Mouse (Mus musculus) heart, embryonic 16.5 days (tissue): ENCODE data around the gene Asic4. TPM values are rescaled to one million over a fixed set of nuclear protein-coding genes. Genes with fewer than 3 reads are reported as not detected.
A peak's percentile ranks its signal among the peaks of the same experiment; 100 is the strongest.

Experiments used
- ATAC-seq: fragments of 200-750 bp; cut with Nextera tagmentation; replicated peaks from 2 replicates; pipeline ENCODE4 v1.8.0; 2017; ENCODE audit warnings: moderate number of reproducible peaks; ENCODE audit not compliant: insufficient read depth, low FRiP score; ENCODE audit errors: extremely low read depth
- H3K27ac ChIP-seq: fragments of 300-500 bp; sonication (generic); 2 replicates; pipeline ENCODE4 v1.5.1; 2014; ENCODE audit warnings: mild to moderate bottlenecking, low read length, control low read depth, moderate library complexity
- H3K27me3 ChIP-seq: fragments of 300-500 bp; sonication (generic); 2 replicates; pipeline ENCODE4 v1.6.1; 2014; ENCODE audit warnings: low read length, mixed read lengths; ENCODE audit not compliant: control insufficient read depth, insufficient read depth
- H3K36me3 ChIP-seq: fragments of 300-500 bp; sonication (generic); 2 replicates; pipeline ENCODE4 v1.6.1; 2014; ENCODE audit not compliant: control insufficient read depth, insufficient read depth
- H3K4me1 ChIP-seq: fragments of 300-500 bp; sonication (generic); 2 replicates; pipeline ENCODE4 v1.6.1; 2014; ENCODE audit warnings: low read length, mixed read lengths; ENCODE audit not compliant: control insufficient read depth, insufficient read depth
- H3K4me2 ChIP-seq: fragments of 300-500 bp; sonication (generic); 2 replicates; pipeline ENCODE4 v1.6.1; 2014; ENCODE audit warnings: low read depth, mild to moderate bottlenecking, control low read depth, low read length
- H3K4me3 ChIP-seq: fragments of 300-500 bp; sonication (generic); 2 replicates; pipeline ENCODE4 v1.5.1; 2014; ENCODE audit warnings: mild to moderate bottlenecking, control low read depth, low read length
- H3K9ac ChIP-seq: fragments of 300-500 bp; sonication (generic); 2 replicates; pipeline ENCODE4 v1.6.1; 2014; ENCODE audit warnings: low read length, control low read depth
- H3K9me3 ChIP-seq: fragments of 300-500 bp; sonication (generic); replicated peaks from 2 replicates; pipeline ENCODE4 v1.6.1; 2016; ENCODE audit warnings: low read length; ENCODE audit not compliant: control insufficient read depth
- WGBS: fragments of 180-500 bp; shearing (Covaris S2); extraction: QIAGEN DNeasy Blood & Tissue Kit; methylation state at CpG from one replicate; pipeline ENCODE4 v1.1.7; 2014; 5-methylcytosine and 5-hydroxymethylcytosine counted together
- polyA plus RNA-seq: library from polyadenylated mRNA; unstranded; fragments of >200 nt; fragmentation: Nextera tagmentation; extraction: Ambion mirVana; gene quantifications from 2 replicates; pipeline ENCODE4 v1.2.1, GENCODE M21; 2015

Gene Asic4
- polyA plus RNA-seq, 1 experiment from 2014 or later: 0.08 TPM

DNA sequence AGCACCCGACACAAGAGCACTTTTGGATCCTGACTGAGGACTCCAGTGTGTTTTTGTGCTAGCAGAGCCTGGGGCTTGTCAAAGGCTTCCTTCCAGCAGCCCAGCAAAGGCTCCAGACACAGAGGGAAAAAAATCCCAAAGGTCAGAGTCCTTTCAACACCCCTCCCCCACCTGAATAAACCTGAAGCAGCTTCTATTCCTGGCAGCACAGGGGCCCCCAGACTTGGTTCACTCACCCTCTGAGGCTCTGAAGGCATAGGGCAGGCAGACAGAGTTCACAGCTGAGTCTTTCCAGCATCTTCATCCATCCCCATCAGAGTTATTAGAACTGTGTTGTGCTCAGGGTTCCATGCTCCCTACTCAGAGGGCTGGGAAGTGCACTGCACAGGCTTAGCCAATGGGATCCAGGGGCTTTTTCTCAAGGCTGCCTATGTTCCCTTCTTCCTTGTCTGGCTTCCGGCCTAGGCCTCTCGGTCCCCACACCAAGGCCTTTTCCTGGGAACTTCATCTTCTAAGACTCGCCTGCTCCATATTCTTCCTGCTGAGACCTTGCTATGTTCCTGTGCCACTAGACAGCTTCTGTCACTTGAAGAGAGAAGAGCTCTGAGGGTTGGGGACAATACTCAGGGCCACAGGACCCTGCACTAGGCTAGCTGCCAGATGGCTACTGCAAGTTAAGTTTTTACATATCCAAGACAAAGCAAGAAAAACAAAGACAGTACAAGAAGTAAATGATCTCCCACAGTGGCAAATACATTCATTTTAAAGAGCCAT, 61.4 kb downstream of the Asic4 start:
- no peak overlapping the region for H3K4me3 ChIP-seq
- peak; percentile 45 for ATAC-seq
- peak overlapping the region; percentile 95 for H3K27ac ChIP-seq
- peaks cover 47% of the 10 kb centered on the region for H3K4me1 ChIP-seq
- peak overlapping the region; percentile 54 for H3K9ac ChIP-seq
- WGBS: 23% methylated on average over 4 of the region's 4 CpGs
- H3K4me2 ChIP-seq: no peak overlapping the region
- H3K9me3 ChIP-seq: no peaks in the 10 kb centered on the region
- no peaks in the 10 kb centered on the region for H3K27me3 ChIP-seq
- no peaks in the 10 kb centered on the region for H3K36me3 ChIP-seq

DNA sequence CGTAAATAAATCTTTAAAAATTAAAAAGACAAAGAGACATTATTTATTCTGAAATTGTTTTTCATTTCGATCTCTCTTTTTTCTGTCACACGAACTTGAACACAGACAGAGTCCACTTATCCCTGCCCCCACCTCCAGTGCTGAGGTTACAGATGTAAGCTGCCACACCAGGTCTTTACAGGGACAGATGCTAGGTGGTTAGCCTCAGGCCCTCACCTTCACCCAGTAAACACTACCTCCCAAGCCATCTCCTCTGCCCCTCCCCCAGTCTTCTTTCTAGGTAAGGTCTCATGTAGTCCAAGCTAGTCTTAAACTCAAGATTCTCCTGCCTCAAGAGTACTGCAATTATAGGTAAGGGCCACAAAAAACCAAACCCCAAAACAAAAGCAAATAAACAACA, 62.3 kb downstream of the Asic4 start:
- peaks cover 45% of the 10 kb centered on the region for H3K4me1 ChIP-seq
- H3K27ac ChIP-seq: peak overlapping the region; percentile 95
- ATAC-seq: no peak
- H3K9me3 ChIP-seq: no peaks in the 10 kb centered on the region
- H3K9ac ChIP-seq: no peak overlapping the region
- no peaks in the 10 kb centered on the region for H3K27me3 ChIP-seq
- no peak overlapping the region for H3K4me3 ChIP-seq
- H3K36me3 ChIP-seq: no peaks in the 10 kb centered on the region
- no peak overlapping the region for H3K4me2 ChIP-seq
- 94% methylated on average over 3 of the region's 3 CpGs for WGBS

DNA sequence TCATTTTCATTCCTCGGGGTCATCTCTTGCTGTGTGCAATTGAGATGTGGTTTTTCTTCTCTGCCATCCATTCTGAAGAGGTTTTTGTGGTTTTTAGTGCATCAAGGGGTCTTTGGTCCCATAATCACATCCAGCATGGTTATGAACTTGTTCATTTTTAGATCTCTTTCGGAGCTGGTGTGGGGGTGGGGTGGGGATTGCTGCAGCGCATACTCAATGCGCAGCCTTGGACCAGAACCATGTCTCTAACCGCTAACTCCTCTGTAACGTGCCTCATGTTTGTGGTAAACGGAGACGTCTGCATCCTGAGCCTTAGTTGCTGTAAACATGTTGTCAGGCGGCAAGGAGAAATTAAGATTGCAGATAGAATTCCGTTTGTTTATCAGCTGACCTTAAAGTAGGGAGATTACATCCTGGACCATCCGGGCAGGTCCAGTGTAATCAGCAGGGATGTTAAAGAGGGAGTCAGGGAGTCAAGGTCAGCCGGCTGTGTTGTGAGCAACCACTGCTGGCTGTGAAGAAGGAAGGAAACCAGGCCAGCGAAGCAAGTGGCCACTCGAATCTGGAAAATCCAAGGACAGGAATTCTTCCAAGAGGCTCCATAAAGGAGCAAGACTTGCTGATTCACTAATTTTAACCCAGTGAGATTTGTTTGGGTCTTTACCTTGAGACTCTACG, 66.6 kb downstream of the Asic4 start:
- Histone ChIP-seq H3K9ac (peak overlapping the region; percentile 20; the same call in 1 of the 2 replicates), H3K4me1 (peaks cover 34% of the 10 kb centered on the region), H3K9me3 (no peaks in the 10 kb centered on the region), H3K36me3 (no peaks in the 10 kb centered on the region), H3K4me2 (no peak overlapping the region), H3K27ac (peak overlapping the region; percentile 33), H3K4me3 (no peak overlapping the region), H3K27me3 (no peaks in the 10 kb centered on the region)
- ATAC-seq: no peak
- WGBS: 44% methylated on average over 15 of the region's 15 CpGs

DNA sequence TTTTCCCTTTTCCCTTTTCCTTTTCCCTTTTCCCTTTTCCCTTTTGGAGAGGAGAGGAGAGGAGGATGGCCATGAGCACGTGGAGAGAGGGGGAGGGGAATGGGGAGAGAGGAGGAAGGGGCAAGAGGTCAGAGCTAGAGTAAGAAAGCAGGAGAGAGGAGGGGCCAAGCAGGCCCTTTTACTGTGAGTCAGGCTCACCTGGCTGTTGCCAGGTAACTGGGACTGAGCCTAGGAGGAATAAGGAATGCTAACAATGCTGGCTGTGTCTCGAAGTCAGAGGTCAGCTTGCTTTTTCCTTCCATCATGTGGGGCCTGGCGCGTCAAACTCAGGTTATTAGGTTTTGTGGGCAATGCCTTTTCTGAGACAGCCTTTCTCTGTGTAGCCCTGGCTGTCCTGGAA, 67.7 kb downstream of the Asic4 start:
- Histone ChIP-seq H3K27me3 (no peaks in the 10 kb centered on the region), H3K4me2 (no peak overlapping the region), H3K9ac (no peak overlapping the region), H3K4me1 (peaks cover 31% of the 10 kb centered on the region), H3K27ac (no peak overlapping the region), H3K9me3 (no peaks in the 10 kb centered on the region), H3K36me3 (no peaks in the 10 kb centered on the region), H3K4me3 (no peak overlapping the region)
- no peak for ATAC-seq
- 58% methylated on average over 4 of the region's 4 CpGs for WGBS

DNA sequence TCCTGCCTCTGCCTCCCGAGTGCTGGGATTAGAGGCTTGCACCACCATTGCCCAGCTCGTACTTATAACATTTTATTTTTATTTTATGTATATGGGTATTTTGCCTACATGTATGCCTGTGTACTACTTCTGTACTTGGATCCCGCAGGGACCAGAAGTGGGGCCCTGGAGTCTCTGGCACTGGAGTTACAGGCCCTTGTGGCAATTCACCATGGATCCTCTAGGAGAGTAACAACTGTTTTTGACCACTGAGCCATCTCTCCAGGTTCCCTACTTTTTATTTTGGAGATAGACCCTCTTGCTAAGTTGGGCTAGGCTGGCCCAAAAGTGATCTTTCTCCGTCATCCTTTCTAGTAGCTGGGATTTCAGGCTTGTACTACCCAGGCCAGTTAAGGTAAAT, 68.2 kb downstream of the Asic4 start:
- Histone ChIP-seq H3K9ac (no peak overlapping the region), H3K27ac (no peak overlapping the region; the same call in 1 of the 2 replicates), H3K4me2 (no peak overlapping the region), H3K36me3 (no peaks in the 10 kb centered on the region), H3K9me3 (no peaks in the 10 kb centered on the region), H3K27me3 (no peaks in the 10 kb centered on the region), H3K4me1 (peaks cover 31% of the 10 kb centered on the region), H3K4me3 (no peak overlapping the region)
- no peak for ATAC-seq
- 90% methylated on average over 4 of the region's 4 CpGs for WGBS

DNA sequence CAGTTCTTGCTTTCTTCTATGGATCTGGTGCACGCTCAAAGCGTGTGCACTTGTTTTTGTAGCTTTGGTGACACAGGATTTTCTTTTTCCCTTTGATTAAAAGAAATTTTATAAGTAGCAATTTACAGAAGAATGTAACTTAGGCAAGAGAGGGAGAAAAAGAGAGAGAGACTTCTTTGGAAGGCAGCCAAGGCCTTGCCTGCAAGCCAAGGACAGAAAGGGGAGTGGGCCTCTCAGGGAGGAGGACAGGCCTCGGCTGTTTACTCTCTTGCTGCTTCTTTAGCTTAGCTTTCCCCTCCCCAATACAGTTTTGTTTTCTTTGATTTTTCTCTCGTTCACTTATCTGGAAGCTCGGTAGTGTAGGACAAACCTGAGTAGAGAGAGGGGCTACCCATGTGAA, 69.3 kb downstream of the Asic4 start:
- Histone ChIP-seq H3K9me3 (no peaks in the 10 kb centered on the region), H3K4me3 (no peak overlapping the region), H3K27me3 (no peaks in the 10 kb centered on the region), H3K36me3 (no peaks in the 10 kb centered on the region), H3K27ac (peak overlapping the region; percentile 97), H3K9ac (peak overlapping the region; percentile 6), H3K4me2 (no peak overlapping the region), H3K4me1 (peaks cover 31% of the 10 kb centered on the region)
- WGBS: 39% methylated on average over 5 of the region's 5 CpGs
- ATAC-seq: no peak

- Histone ChIP-seq H3K4me1 (peaks cover 24% of the 10 kb centered on the region), H3K4me3 (peak within 1 kb of the TSS; percentile 61), H3K27ac (peak within 1 kb of the TSS; percentile 97), H3K4me2 (peak within 1 kb of the TSS; percentile 79), H3K9me3 (no peaks in the 10 kb centered on the region), H3K27me3 (no peaks in the 10 kb centered on the region), H3K9ac (peak within 1 kb of the TSS; percentile 78), H3K36me3 (no peaks in the 10 kb centered on the region)
- peak; percentile 98 for ATAC-seq
- under 1% methylated on average over 46 of the region's 46 CpGs for WGBS
Observed at GRCm38 (mm10) chr1:75521321-75522031, 71.2 kb downstream of the Asic4 start, which contains the start of gene Stk11ip. TSS of gene Stk11ip (plus strand) at chr1:75521529.
